Mouse (Mus musculus) ES-E14 (cell line): Measurements from ENCODE around the gene Idh3b.

ENCODE experiments used
- CHD2 ChIP-seq: IDR thresholded peaks from 2 replicates; pipeline ENCODE4 v1.6.1; 2014; ENCODE audit warnings: mild to moderate bottlenecking, low read depth, low read length, inconsistent platforms
- MAFK ChIP-seq: IDR thresholded peaks from 2 replicates; pipeline ENCODE4 v1.6.1; 2014; ENCODE audit warnings: mild to moderate bottlenecking, low read depth, low read length, inconsistent platforms; ENCODE audit not compliant: insufficient read depth
- ZNF384 ChIP-seq: IDR thresholded peaks from 2 replicates; pipeline ENCODE4 v1.6.1; 2012; ENCODE audit warnings: low read depth, low read length, inconsistent platforms

- TF ChIP-seq ZNF384: no peak
- no peak for TF ChIP-seq CHD2
- TF ChIP-seq MAFK: no peak
Measured at GRCm38 (mm10) chr2:130268074-130268473, 16.3 kb downstream of the Idh3b start.
